19 mouse cellular contexts compared by ENCODE assay signal in the genomic region with DNA sequence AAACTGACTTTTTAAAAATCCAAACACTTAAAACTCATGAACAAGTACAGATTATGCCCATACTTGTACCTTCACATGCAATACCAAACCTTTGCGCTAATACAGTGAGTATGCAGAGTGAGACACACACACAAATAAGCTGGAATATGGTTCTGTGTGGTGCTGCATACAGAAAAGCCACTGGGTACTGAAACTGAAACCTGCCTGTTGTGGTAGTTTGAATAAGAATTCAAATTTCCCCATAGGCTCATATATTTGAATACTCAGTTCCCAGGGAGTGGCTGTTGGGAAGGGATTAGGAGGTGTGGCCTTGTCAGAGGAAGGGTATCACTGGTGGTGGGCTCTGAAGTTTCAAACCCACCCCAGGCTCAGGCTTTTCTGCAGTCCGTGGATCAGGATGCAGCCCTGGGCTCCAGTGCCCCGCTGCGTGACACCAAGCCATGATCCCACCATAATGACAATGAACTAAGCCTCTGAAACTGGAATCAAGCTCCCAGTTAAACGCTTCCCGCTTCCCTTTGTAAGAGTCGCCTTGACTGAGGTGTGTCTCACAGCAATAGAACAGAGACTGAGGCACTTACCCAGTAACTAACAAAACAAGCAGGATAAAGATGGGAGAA. TPM values are rescaled to one million over a fixed set of nuclear protein-coding genes. Genes with fewer than 3 reads are reported as not detected.
A peak's percentile ranks its signal among the peaks of the same experiment; 100 is the strongest.
DNase-seq lines count a peak whose midpoint lies in the region; TF ChIP-seq lines count a peak whose summit lies in the region.
"Had no signal": no experiment of that assay in that cellular context is flagged by ENCODE, and none has a peak within 500 bp of the region (broad histone marks: within the 10 kb centered on the region; RNA-seq: fewer than 3 reads in every experiment).

No protein-coding gene starts in this region.

- no peak for TF ChIP-seq CTCF in CH12.LX (conservative IDR thresholded peaks at IDR 0.05 in 1 of 2, IDR thresholded peaks at IDR 0.05 in 1 of 2; ENCODE audit: low read depth in 2 of 2, low read length in 2 of 2)
- TF ChIP-seq CTCF in thymus, adult 2 months (IDR thresholded peaks at IDR 0.05; ENCODE audit: borderline replicate concordance, control insufficient read depth, extremely low read depth, insufficient read depth, low read length, poor library complexity) = no peak

- peak overlapping the region; percentile 15; the same call in 1 of the 2 replicates for H3K4me2 ChIP-seq in CH12.LX (ENCODE audit: insufficient read depth, low read depth, poor library complexity, severe bottlenecking)
- H3K4me2 ChIP-seq: embryonic facial prominence, embryonic 12.5 days; forebrain, embryonic 13.5 days; forebrain, embryonic 15.5 days had no signal

- peak; percentile 51 for DNase-seq in heart, embryonic 10.5 days (ENCODE audit: low spot score)
- no peak for DNase-seq in heart, adult 18-20 months
- peak; percentile 35 for DNase-seq in CH12.LX (ENCODE audit: extremely low read depth)
- DNase-seq in thymus, postnatal 25 days = no peak
- DNase-seq in thymus, adult 2 months = no peak
- DNase-seq: adrenal gland, adult 2 months; adrenal gland, postnatal 10 days; adrenal gland, postnatal 25 days; B cell, adult 2 months; cerebellum, adult 11 months; cerebellum, adult 18-20 months; cerebellum, adult 8-10 months; cerebellum, postnatal 10 days; cerebellum, postnatal 25 days; forebrain, postnatal 0 days had no signal

- no peak overlapping the region for H3K27ac ChIP-seq in heart, embryonic 10.5 days
- H3K27ac ChIP-seq in CH12.LX (ENCODE audit: insufficient read depth, low read depth) = no peak overlapping the region
- no peak overlapping the region for H3K27ac ChIP-seq in thymus, adult 2 months (ENCODE audit: control insufficient read depth, insufficient read depth, low read length)
- H3K27ac ChIP-seq: embryonic facial prominence, embryonic 10.5 days; embryonic facial prominence, embryonic 12.5 days; forebrain, embryonic 13.5 days; forebrain, embryonic 15.5 days had no signal

- WGBS in heart, embryonic 10.5 days = 90% methylated on average over 7 of the region's 7 CpGs
- WGBS in thymus, adult 2 months = 97% methylated on average over 7 of the region's 7 CpGs

- H3K36me3 ChIP-seq in heart, embryonic 10.5 days = peaks cover 72% of the 10 kb centered on the region
- H3K36me3 ChIP-seq in CH12.LX (replicated peaks in 1 of 2; ENCODE audit: control insufficient read depth in 1 of 2, insufficient read depth in 1 of 2, low read length in 1 of 2) = peaks cover 47 to 83% of the 10 kb centered on the region in 2 experiments
- peaks cover 15% of the 10 kb centered on the region for H3K36me3 ChIP-seq in thymus, adult 2 months (ENCODE audit: control insufficient read depth, insufficient read depth, low read length)

- TF ChIP-seq EP300 in CH12.LX (IDR thresholded peaks at IDR 0.05; ENCODE audit: low read length) = peak; percentile 62

- TF ChIP-seq POLR2A in CH12.LX (IDR thresholded peaks at IDR 0.05; ENCODE audit: low read depth, low read length) = no peak
- no peak for TF ChIP-seq POLR2A in thymus, adult 2 months (IDR thresholded peaks at IDR 0.05; ENCODE audit: control insufficient read depth, extremely low read depth, insufficient read depth, low read length, poor library complexity)

- dilution Hi-C loops in CH12.LX (cut with MboI; ENCODE audit: extremely low pct_ligation_motif_present, extremely low pct_unique_long_range_greater_than_20kb, low sequenced_read_pairs) = no loop called here

- no peaks in the 10 kb centered on the region for H3K9me3 ChIP-seq in heart, embryonic 10.5 days
- H3K9me3 ChIP-seq in CH12.LX (replicated peaks; ENCODE audit: low read length) = no peaks in the 10 kb centered on the region
- H3K9me3 ChIP-seq: embryonic facial prominence, embryonic 10.5 days; embryonic facial prominence, embryonic 12.5 days; forebrain, embryonic 13.5 days; forebrain, embryonic 15.5 days had no signal

- no peaks in the 10 kb centered on the region for H3K79me2 ChIP-seq in CH12.LX (replicated peaks; ENCODE audit: control insufficient read depth, extremely low read depth, insufficient read depth, poor library complexity, severe bottlenecking)

- in situ Hi-C loops in CH12.LX (cut with MboI; ENCODE audit: low pct_ligation_motif_present, low pct_unique_long_range_greater_than_20kb, low sequenced_read_pairs) = no loop called here

- no peaks in the 10 kb centered on the region for H3K27me3 ChIP-seq in heart, embryonic 10.5 days (ENCODE audit: insufficient read depth, poor library complexity, severe bottlenecking)
- H3K27me3 ChIP-seq in CH12.LX (replicated peaks) = no peaks in the 10 kb centered on the region
- H3K27me3 ChIP-seq in thymus, adult 2 months (ENCODE audit: control insufficient read depth, insufficient read depth, low read length) = no peaks in the 10 kb centered on the region
- H3K27me3 ChIP-seq: embryonic facial prominence, embryonic 12.5 days; forebrain, embryonic 13.5 days; forebrain, embryonic 15.5 days had no signal

- 0 out of 2 replicates have a peak, but pooled peaks cover 2% of the 10 kb centered on the region for H3K4me1 ChIP-seq in heart, embryonic 10.5 days
- peaks cover 7 to 40% of the 10 kb centered on the region in 2 experiments; a peak in 3 of 4 replicates for H3K4me1 ChIP-seq in CH12.LX (ENCODE audit: control insufficient read depth in 1 of 2, insufficient read depth in 2 of 2)
- H3K4me1 ChIP-seq in thymus, adult 2 months (replicated peaks; ENCODE audit: control insufficient read depth, insufficient read depth, low read length) = peaks cover 13% of the 10 kb centered on the region
- H3K4me1 ChIP-seq: forebrain, embryonic 13.5 days; forebrain, embryonic 15.5 days had no signal

- TF ChIP-seq RAD21 in CH12.LX (IDR thresholded peaks at IDR 0.05; ENCODE audit: low read depth, low read length) = no peak

- H3K9ac ChIP-seq in CH12.LX (ENCODE audit: insufficient read depth, low read depth) = no peak overlapping the region
- H3K9ac ChIP-seq: embryonic facial prominence, embryonic 12.5 days; forebrain, embryonic 13.5 days; forebrain, embryonic 15.5 days; forebrain, postnatal 0 days had no signal

- H3K4me3 ChIP-seq in heart, embryonic 10.5 days = no peak overlapping the region
- H3K4me3 ChIP-seq in CH12.LX (replicated peaks in 1 of 3; ENCODE audit: low read depth in 2 of 3, low read length in 2 of 3, poor library complexity in 1 of 3) = no peak overlapping the region
- no peak overlapping the region for H3K4me3 ChIP-seq in thymus, adult 2 months (ENCODE audit: control insufficient read depth, insufficient read depth, low read length)
- H3K4me3 ChIP-seq: embryonic facial prominence, embryonic 10.5 days; embryonic facial prominence, embryonic 12.5 days; forebrain, embryonic 13.5 days; forebrain, embryonic 15.5 days had no signal

TF ChIP-seq in CH12.LX, 34 proteins besides CTCF, POLR2A, EP300 and RAD21:
- TF ChIP-seq IRF4 (IDR thresholded peaks at IDR 0.05; ENCODE audit: low read depth, low read length) (peak; percentile 91), USF2 (conservative IDR thresholded peaks at IDR 0.05; ENCODE audit: low read depth, low read length) (no peak), ETS1 (conservative IDR thresholded peaks at IDR 0.05; ENCODE audit: low read depth, low read length) (peak; percentile 21; the same call in 1 of the 2 replicates), CHD1 (IDR thresholded peaks at IDR 0.05; ENCODE audit: low read depth, low read length) (no peak), RCOR1 (conservative IDR thresholded peaks at IDR 0.05; ENCODE audit: low read depth, low read length) (0 out of 2 replicates have a peak, but pooled peaks have one; percentile 22), PAX5 (IDR thresholded peaks at IDR 0.05; ENCODE audit: low read length) (no peak), ELF1 (IDR thresholded peaks at IDR 0.05; ENCODE audit: low read depth, low read length) (no peak), UBTF (IDR thresholded peaks at IDR 0.05; ENCODE audit: low read depth, low read length) (no peak), HCFC1 (IDR thresholded peaks at IDR 0.05; ENCODE audit: low read depth, low read length) (no peak), BHLHE40 (IDR thresholded peaks at IDR 0.05; ENCODE audit: low read depth, low read length) (peak; percentile 27; the same call in 1 of the 2 replicates), MAZ (IDR thresholded peaks at IDR 0.05; ENCODE audit: low read depth, low read length) (0 out of 2 replicates have a peak, but pooled peaks have one; percentile 16), MAX (IDR thresholded peaks at IDR 0.05; ENCODE audit: low read length) (no peak), TCF12 (IDR thresholded peaks at IDR 0.05; ENCODE audit: low read depth, low read length) (no peak), MEF2A (IDR thresholded peaks at IDR 0.05; ENCODE audit: borderline replicate concordance, low read depth, low read length) (no peak), ZMIZ1 (IDR thresholded peaks at IDR 0.05; ENCODE audit: low read depth, low read length) (no peak), ZC3H11A (IDR thresholded peaks at IDR 0.05; ENCODE audit: low read depth, low read length) (no peak)

RNA-seq across cellular contexts. Expression of gene Tmem245, which starts 34.7 kb away (rescaled TPM):
- 14.0 and 23.1 TPM in 2 replicates for polyA plus RNA-seq in heart, embryonic 10.5 days (2016; fragmentation: Nextera tagmentation; extraction: Ambion mirVana)
- total RNA-seq in heart, adult 18-20 months (2021) = 10 to 100 TPM; 81.5 to 86.2 TPM
- total RNA-seq in CH12.LX (2012; rRNA removed) = 8.4 and 9.0 TPM in 2 replicates
- total RNA-seq in CH12.LX (2014; rRNA removed) = 4.0 and 4.4 TPM in 2 replicates
- polyA plus RNA-seq in CH12.LX (2012; ENCODE audit: insufficient read length, low read depth) = 4.7 and 5.6 TPM in 2 replicates
- 25.9 and 27.2 TPM in 2 replicates for polyA plus RNA-seq in thymus, adult 2 months (2012; rRNA removed)

RNA-seq across cellular contexts. Expression of gene Ctnnal1, which starts 47.5 kb away (rescaled TPM):
- polyA plus RNA-seq in heart, embryonic 10.5 days (2016; fragmentation: Nextera tagmentation; extraction: Ambion mirVana) = 18.2 and 23.2 TPM in 2 replicates
- 10 to 100 TPM; 24.8 to 37.8 TPM for total RNA-seq in heart, adult 18-20 months (2021)
- total RNA-seq in CH12.LX (2012; rRNA removed) (3.3 and 4.0 TPM in 2 replicates), CH12.LX (2014; rRNA removed) (5.2 and 5.3 TPM in 2 replicates)
- 4.2 and 4.9 TPM in 2 replicates for polyA plus RNA-seq in CH12.LX (2012; ENCODE audit: insufficient read length, low read depth)
- polyA plus RNA-seq in thymus, adult 2 months (2012; rRNA removed) = 3.6 and 5.0 TPM in 2 replicates

Comparison
In these comparisons a context has a peak if more than half of its experiments do, and no peak if none do; other contexts are left out.
1. DNase-seq: peak in heart, embryonic 10.5 days (single experiment) and CH12.LX (single experiment); none in heart, adult 18-20 months (0 of 2), thymus, postnatal 25 days (single experiment) and thymus, adult 2 months (single experiment).